Mouse (Mus musculus) lung, postnatal 14 days (tissue): ENCODE measurements at regions not wholly inside any gene's neighbourhood (a gene's known extent, or its start where the extent isn't known, plus 50 kb on each side); places are given as distances from the start of the nearest gene placed in this dataset.

Experiments
- DNase-seq: peaks from one replicate; pipeline ENCODE4 v3.0.0; 2021

- peak; percentile 71 for DNase-seq
Measured at GRCm38 (mm10) chr16:78490245-78490644, 86.3 kb downstream of the D16Ertd472e start.

GRCm38 (mm10) chr16:78489604-78490003 lies 86.9 kb downstream of the D16Ertd472e start:
- DNase-seq: no peak

- no peak for DNase-seq
Measured at GRCm38 (mm10) chr16:78486531-78486930, 90.0 kb downstream of the D16Ertd472e start.

- no peak for DNase-seq
Measured at GRCm38 (mm10) chr16:78484319-78484718, 92.2 kb downstream of the D16Ertd472e start.

- DNase-seq: no peak
Measured at GRCm38 (mm10) chr16:78481571-78481970, 94.9 kb downstream of the D16Ertd472e start.

- DNase-seq: no peak
Measured at GRCm38 (mm10) chr16:78481065-78481464, 95.4 kb downstream of the D16Ertd472e start.

GRCm38 (mm10) chr16:78480261-78480660 lies 96.2 kb downstream of the D16Ertd472e start:
- no peak for DNase-seq

GRCm38 (mm10) chr16:78473456-78473855 lies 96.5 kb upstream of the Btg3 start:
- DNase-seq: peak; percentile 51

GRCm38 (mm10) chr16:78459996-78460395 lies 83.0 kb upstream of the Btg3 start:
- DNase-seq: no peak

- no peak for DNase-seq
Measured at GRCm38 (mm10) chr16:78457731-78458151, 80.7 kb upstream of the Btg3 start.

- DNase-seq: peak; percentile 70
Measured at GRCm38 (mm10) chr16:78456345-78456744, 79.4 kb upstream of the Btg3 start.

- DNase-seq: no peak
Measured at GRCm38 (mm10) chr16:78454509-78454908, 77.5 kb upstream of the Btg3 start.

- DNase-seq: peak; percentile 71
Measured at GRCm38 (mm10) chr16:78452303-78452702, 75.3 kb upstream of the Btg3 start.

GRCm38 (mm10) chr16:78451750-78452149 lies 74.8 kb upstream of the Btg3 start:
- no peak for DNase-seq

- peak; percentile 36 for DNase-seq
Measured at GRCm38 (mm10) chr16:78451251-78451650, 74.3 kb upstream of the Btg3 start.

- no peak for DNase-seq
Measured at GRCm38 (mm10) chr16:78449231-78449630, 72.2 kb upstream of the Btg3 start.

GRCm38 (mm10) chr16:78443262-78443661 lies 66.3 kb upstream of the Btg3 start:
- no peak for DNase-seq

- no peak for DNase-seq
Measured at GRCm38 (mm10) chr16:78442830-78443229, 65.8 kb upstream of the Btg3 start.

- DNase-seq: no peak
Measured at GRCm38 (mm10) chr16:78441961-78442360, 65.0 kb upstream of the Btg3 start.

- DNase-seq: no peak
Measured at GRCm38 (mm10) chr16:78435707-78436106, 58.7 kb upstream of the Btg3 start.

- DNase-seq: peak; percentile 12
Measured at GRCm38 (mm10) chr16:78427470-78428041, 50.6 kb upstream of the Btg3 start.
